Mouse (Mus musculus) cerebellum, adult 2 months (tissue): ENCODE measurements at regions not wholly inside any gene's neighbourhood (a gene's known extent, or its start where the extent isn't known, plus 50 kb on each side); places are given as distances from the start of the nearest gene placed in this dataset.

Experiments
- CTCF ChIP-seq: fragments of 200-500 bp; IDR thresholded peaks from 2 replicates; pipeline ENCODE4 v1.5.1; 2011; ENCODE audit warnings: low read depth, mild to moderate bottlenecking, control low read depth, low read length, moderate library complexity, borderline replicate concordance; ENCODE audit not compliant: insufficient read depth
- POLR2A ChIP-seq: fragments of 200-500 bp; IDR thresholded peaks from 2 replicates; pipeline ENCODE4 v1.6.1; 2011; ENCODE audit warnings: low read length, control low read depth, borderline replicate concordance; ENCODE audit not compliant: insufficient read depth

DNA sequence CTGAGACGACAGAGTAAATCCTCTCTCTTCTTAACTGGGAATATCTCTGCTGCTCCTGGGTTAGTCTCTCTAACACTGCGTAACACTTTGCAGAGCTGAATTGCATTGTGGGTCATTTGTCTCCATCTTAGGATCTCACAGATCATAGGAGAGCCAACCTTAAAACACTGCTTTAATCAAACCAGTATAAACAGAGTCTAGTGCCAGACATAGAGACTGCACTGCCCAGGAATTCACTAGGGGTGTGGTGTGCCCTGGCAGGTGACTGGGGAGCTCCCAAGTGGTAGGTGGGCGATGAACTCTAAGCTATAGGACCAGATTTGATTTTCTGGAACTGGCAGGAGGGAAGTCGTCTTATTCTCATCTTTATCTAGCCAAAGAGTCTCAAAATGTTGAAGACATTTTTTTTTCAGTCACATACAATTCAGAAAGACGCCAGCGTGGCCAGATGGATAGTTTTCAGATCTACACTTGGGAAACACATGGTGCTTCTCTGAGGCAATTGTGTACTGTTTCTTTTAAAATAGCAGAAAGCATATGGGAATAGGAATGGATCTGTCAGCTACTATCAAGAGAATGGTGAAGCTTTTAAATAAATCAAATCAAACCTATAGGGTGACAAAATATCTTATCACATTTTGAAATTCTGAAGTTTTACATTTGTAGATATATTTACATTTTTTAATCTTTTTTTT, 175.7 kb downstream of the Spry2 start:
- TF ChIP-seq POLR2A, result no peak
- TF ChIP-seq CTCF, result no peak
